Mouse (Mus musculus) myocyte (in vitro differentiated cells): ENCODE measurements at regions not wholly inside any gene's neighbourhood (a gene's known extent, or its start where the extent isn't known, plus 50 kb on each side); places are given as distances from the start of the nearest gene placed in this dataset.

Experiments used
- CEBPB ChIP-seq: IDR thresholded peaks from 2 replicates; pipeline ENCODE4 v1.6.1; 2011; ENCODE audit warnings: mild to moderate bottlenecking, moderate library complexity; ENCODE audit not compliant: poor library complexity, insufficient read depth, severe bottlenecking
- E2F4 ChIP-seq: IDR thresholded peaks from one replicate; pipeline ENCODE4 v1.6.1; 2011; ENCODE audit warnings: mild to moderate bottlenecking, control low read depth, moderate library complexity; ENCODE audit not compliant: insufficient read depth
- MAX ChIP-seq: IDR thresholded peaks from one replicate; pipeline ENCODE4 v1.6.1; 2011; ENCODE audit warnings: low read depth, mild to moderate bottlenecking, control low read depth
- MYOG ChIP-seq, 3 experiments: IDR thresholded peaks; one replicate each; pipeline ENCODE4 v1.6.1; 2011; ENCODE audit warnings: control low read depth in 2 of 3, low read depth in 2 of 3, mild to moderate bottlenecking in 2 of 3; ENCODE audit not compliant: insufficient read length in 2 of 3, control insufficient read depth in 1 of 3, insufficient read depth in 1 of 3
- POLR2A ChIP-seq: IDR thresholded peaks from one replicate; pipeline ENCODE4 v1.6.1; 2011; ENCODE audit warnings: low read depth, mild to moderate bottlenecking, control low read depth, moderate library complexity; ENCODE audit not compliant: insufficient read length
- POLR2AphosphoS2 ChIP-seq: IDR thresholded peaks from one replicate; pipeline ENCODE4 v1.6.1; 2011; ENCODE audit warnings: low read depth, control low read depth; ENCODE audit not compliant: insufficient read length
- REST ChIP-seq: IDR thresholded peaks from one replicate; pipeline ENCODE4 v1.6.1; 2011; ENCODE audit warnings: mild to moderate bottlenecking, control low read depth, moderate library complexity; ENCODE audit not compliant: insufficient read depth, insufficient read length
- TCF3 ChIP-seq: IDR thresholded peaks from one replicate; pipeline ENCODE4 v1.6.1; 2011; ENCODE audit warnings: low read depth, control low read depth; ENCODE audit not compliant: insufficient read length
- USF1 ChIP-seq: IDR thresholded peaks from one replicate; pipeline ENCODE4 v1.6.1; 2011; ENCODE audit warnings: low read depth, mild to moderate bottlenecking, control low read depth, moderate library complexity

- TF ChIP-seq REST: no peak
- no peak for TF ChIP-seq USF1
- TF ChIP-seq POLR2A: no peak
- TF ChIP-seq MAX: no peak
- TF ChIP-seq E2F4: no peak
- TF ChIP-seq MYOG (IDR thresholded peaks at IDR 0.05; ENCODE audit: control insufficient read depth in 1 of 3, insufficient read depth in 1 of 3, insufficient read length in 2 of 3, low read depth in 2 of 3): no peak
- TF ChIP-seq TCF3: no peak
- TF ChIP-seq POLR2AphosphoS2: no peak
- TF ChIP-seq CEBPB: no peak
Measured at GRCm38 (mm10) chr6:68835186-68835585, 1299.6 kb upstream of the Tacstd2 start.
